Mouse (Mus musculus): ENCODE measurements around the gene Epsti1.

The Epsti1 gene

DNA sequence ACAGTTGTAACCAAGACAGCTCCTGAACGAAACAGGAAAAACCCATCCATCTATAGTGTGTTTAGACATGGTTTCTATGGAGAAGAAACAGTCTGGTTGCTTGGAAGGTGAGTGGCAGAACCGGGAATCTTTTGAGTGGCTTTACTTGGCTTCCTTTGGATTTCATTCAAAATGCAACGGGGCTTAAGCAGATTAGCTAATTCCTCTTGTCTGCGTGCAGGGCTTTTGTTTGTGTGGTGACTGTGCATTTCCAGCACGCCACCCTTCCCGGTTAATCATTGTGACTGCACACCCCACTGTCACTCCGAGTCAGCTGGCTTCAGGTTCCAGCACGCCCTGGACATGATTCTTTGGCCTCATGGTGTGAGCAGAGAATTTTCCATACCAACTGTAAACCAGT, 115.9 kb downstream of the Epsti1 start:
- DNase-seq, result no peak

DNA sequence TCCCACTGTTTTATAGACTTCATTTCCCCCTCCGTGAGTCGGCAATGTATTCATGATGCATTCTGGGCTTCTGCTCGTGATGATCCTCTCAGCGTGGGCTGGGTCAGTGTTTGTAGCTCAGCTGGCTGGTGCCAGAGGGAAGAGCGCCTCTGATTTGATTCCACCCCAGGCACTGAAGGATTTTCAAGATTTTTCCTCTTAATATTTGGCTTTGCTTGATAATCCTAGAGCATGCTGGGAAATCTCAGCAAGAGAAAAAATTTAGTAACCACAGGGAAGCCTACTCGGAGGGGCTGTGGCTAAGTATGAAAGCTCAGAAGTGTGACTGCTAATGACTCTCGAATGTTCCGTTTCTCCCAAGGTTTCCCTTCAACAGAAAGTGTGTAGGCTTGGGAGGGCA, 134.8 kb downstream of the Epsti1 start:
- no peak for DNase-seq

DNA sequence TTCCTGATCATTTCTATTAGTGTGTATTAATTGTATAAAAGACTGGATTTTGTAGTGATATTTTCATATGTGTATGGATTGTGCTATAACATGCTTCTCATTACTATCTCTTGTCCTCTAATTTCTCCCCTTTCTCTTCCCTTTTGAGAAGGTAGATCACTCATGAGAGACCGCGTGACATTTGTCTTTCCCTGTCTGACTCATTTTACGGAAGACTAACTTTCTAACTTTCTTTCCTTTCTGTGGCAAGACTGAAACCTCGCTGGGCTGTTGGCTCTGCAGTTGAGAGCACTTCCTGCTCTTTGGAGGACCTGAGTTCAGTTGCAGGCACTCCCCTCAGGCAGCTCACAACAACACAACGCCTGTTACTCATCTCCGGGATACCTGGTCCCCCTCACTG, 136.6 kb downstream of the Epsti1 start:
- no peak for DNase-seq

DNA sequence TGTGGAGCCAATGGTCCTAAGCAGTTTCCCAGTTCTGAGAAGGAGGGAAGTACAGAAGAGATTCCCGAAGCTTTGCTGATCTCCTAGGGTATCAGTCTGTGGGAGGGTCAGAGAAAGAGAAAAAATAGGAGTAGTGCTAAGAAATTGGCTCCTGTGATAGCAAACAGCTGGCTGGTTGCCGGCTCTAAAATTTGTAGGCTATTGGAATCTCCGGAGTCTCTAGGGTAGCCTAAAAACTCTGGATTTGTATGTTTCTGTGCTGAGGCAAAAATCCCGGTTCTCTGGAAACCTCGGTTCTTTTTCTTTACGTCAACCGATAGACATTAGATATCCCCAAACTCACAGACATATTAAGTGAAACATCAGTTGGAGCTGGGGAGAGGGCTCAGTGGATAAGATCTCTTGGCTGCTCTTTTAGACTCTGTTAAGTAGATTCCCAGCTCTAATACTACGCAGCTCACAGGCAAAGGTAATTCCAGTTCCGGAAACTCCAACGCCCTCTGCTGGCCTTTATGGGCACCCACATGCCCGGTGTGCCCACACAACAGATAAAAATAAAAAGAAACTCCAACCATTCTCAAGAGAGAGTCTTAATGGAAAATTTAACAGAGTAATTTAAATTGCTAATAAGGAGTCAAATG, 138.0 kb downstream of the Epsti1 start:
- DNase-seq, result no peak

DNA sequence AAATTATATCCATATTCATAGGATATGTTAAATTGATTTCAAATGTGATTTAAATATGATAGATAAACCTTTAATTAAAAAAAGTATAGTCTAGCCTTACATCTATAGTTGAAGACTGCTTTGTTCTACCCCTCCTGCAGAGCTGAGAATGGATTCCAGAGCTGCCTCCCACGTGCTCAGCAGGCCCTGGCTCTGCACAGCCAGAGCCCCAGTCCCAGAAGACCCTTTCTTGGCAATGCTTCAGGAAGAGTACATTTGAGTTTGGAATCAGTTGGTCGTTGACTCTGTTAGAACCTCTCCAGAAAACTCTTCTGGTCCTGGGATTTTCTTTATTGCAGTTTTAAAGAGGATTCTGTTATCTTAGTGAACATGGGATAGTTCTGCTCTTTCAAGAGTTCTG, 139.0 kb downstream of the Epsti1 start:
- no peak for DNase-seq

DNA sequence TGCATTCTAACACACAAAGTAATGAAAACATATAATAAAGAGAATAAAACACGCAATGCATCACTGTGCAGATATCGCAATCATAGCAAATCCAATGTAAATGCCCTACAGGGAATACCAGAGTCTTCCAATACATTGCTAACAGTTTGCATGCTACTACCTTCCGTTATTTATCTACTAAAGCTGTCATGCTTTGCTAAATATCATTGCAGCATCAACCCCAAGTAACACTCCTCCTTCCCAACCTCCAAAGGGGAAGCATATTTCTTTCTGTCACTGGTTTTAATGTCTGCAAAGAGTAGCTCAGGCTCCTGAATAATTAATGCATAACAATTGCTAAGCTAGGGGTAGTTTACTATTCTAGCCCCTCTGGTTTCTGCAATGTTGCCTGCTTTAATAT, 144.2 kb downstream of the Epsti1 start:
- no peak for DNase-seq

DNA sequence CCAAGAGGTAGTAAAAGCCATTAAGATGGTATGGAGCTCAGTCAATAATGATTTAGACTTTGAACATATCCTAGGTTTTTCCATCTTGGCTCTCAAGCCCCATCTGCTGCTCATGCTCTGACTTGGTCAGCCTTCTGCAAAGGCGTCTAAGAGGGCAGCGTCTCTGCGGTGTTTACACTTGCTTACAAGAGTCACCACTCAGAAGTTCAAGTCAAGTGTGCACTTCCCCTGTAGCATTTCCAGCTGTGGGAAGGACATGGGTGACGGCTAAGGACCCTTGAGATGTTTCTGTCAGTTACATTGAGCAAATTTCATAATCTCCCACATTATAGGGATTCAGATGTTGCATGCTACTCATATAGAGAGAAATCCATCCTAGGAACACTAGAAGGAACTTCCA, 144.6 kb downstream of the Epsti1 start:
- no peak for DNase-seq
